Mouse (Mus musculus) bone marrow, adult 2 months (tissue): ENCODE measurements around the gene Sult6b2.

Experiments
- CTCF ChIP-seq: fragments of 200-500 bp; IDR thresholded peaks from 2 replicates; pipeline ENCODE4 v1.5.1; 2011; ENCODE audit warnings: low read length, control low read depth; ENCODE audit not compliant: control insufficient read depth, insufficient read depth
- POLR2A ChIP-seq: fragments of 200-500 bp; IDR thresholded peaks from 2 replicates; pipeline ENCODE4 v1.6.1; 2011; ENCODE audit warnings: low read depth, mild to moderate bottlenecking, control low read depth, low read length, borderline replicate concordance; ENCODE audit not compliant: control insufficient read depth

DNA sequence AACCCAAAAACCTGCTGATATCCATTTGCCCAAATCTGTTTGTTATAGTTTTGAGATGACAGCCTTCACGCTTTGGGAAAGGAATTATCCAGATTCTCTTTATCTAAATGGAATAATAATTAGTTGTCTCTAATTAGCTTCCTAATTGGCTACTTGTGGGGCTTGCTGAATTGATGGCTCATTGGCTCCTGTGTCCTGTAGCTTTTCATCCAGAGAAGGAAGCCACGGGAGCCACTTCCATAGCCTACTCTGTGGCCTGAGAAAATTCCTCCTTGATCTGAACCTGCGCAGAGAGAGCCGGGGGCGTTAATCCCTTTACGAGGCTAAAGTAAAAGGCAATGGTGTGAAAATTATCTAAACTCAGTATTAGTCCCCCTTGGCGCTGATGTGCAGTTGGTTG, 23.0 kb downstream of the Sult6b2 start:
- no peak for TF ChIP-seq CTCF
- no peak for TF ChIP-seq POLR2A
